Comparison of ENCODE assay signal across 9 mouse cellular contexts in genomic region chr11:119088391-119089234, GRCm38 (mm10). TPM values are rescaled to one million over a fixed set of nuclear protein-coding genes. Genes with fewer than 3 reads are reported as not detected.
DNase-seq lines count a peak whose midpoint lies in the region; ATAC-seq and TF ChIP-seq lines count a peak whose summit lies in the region.
"Had no signal": no experiment of that assay in that cellular context is flagged by ENCODE, and none has a peak within 500 bp of the region (broad histone marks: within the 10 kb centered on the region; RNA-seq: fewer than 3 reads in every experiment).

No protein-coding gene starts in this region.

- peak overlapping the region; percentile 69; the same call in 1 of the 2 replicates for H3K4me2 ChIP-seq in liver, embryonic 12.5 days
- H3K4me2 ChIP-seq in stomach, embryonic 15.5 days, result peak overlapping the region; percentile 99

- H3K9ac ChIP-seq in liver, embryonic 12.5 days, result no peak overlapping the region
- no peak overlapping the region for H3K9ac ChIP-seq in stomach, embryonic 15.5 days

- WGBS in liver, embryonic 12.5 days (ENCODE audit: insufficient replicate concordance), result 2% methylated on average over 28 of the region's 28 CpGs
- WGBS in stomach, embryonic 15.5 days, result 4% methylated on average over 28 of the region's 28 CpGs

- no peak overlapping the region for H3K27ac ChIP-seq in gastrocnemius, adult 2 months
- H3K27ac ChIP-seq in liver, embryonic 12.5 days, result no peak overlapping the region
- H3K27ac ChIP-seq in stomach, embryonic 15.5 days, result no peak overlapping the region

- intact Hi-C loops in gastrocnemius, adult 2 months (cut with DNase I), result loop anchor here (5.0 kb wide), 3 partner anchors 34 to 99 kb away; partner anchors contain the start of gene Cbx8

- H3K27me3 ChIP-seq in liver, embryonic 12.5 days (replicated peaks), result peaks cover 98% of the 10 kb centered on the region
- peaks cover 33% of the 10 kb centered on the region for H3K27me3 ChIP-seq in stomach, embryonic 15.5 days (replicated peaks)

- peaks cover 68% of the 10 kb centered on the region for H3K4me1 ChIP-seq in liver, embryonic 12.5 days
- peaks cover 57% of the 10 kb centered on the region for H3K4me1 ChIP-seq in stomach, embryonic 15.5 days

- no peak overlapping the region; the same call in 1 of the 2 replicates for H3K4me3 ChIP-seq in gastrocnemius, adult 2 months
- H3K4me3 ChIP-seq in liver, embryonic 12.5 days, result no peak overlapping the region
- H3K4me3 ChIP-seq in stomach, embryonic 15.5 days (replicated peaks), result no peak overlapping the region

- TF ChIP-seq CTCF in gastrocnemius, adult 2 months (IDR thresholded peaks at IDR 0.05), result peak; percentile 44

- no peak for ATAC-seq in liver, embryonic 12.5 days
- no peak for ATAC-seq in stomach, embryonic 15.5 days (ENCODE audit: insufficient read depth, low FRiP score, low read depth)

- no peak for DNase-seq in gastrocnemius, adult 2 months
- no peak for DNase-seq in gastrocnemius, adult 18-20 months (ENCODE audit: low spot score)
- peak; percentile 45 for DNase-seq in CD4-positive helper T cell, adult 2 months (ENCODE audit: low read depth, low spot score)
- DNase-seq in cerebellum, postnatal 14 days, result peak; percentile 38 to 59
- DNase-seq in heart, postnatal 4 days, result peak; percentile 57
- no peak for DNase-seq in gastrocnemius, adult 8-10 months (ENCODE audit: low spot score in 2 of 2)

- no peaks in the 10 kb centered on the region for H3K36me3 ChIP-seq in liver, embryonic 12.5 days
- H3K36me3 ChIP-seq in stomach, embryonic 15.5 days, result no peaks in the 10 kb centered on the region
- H3K36me3 ChIP-seq: G1E had no signal

- no peaks in the 10 kb centered on the region for H3K9me3 ChIP-seq in liver, embryonic 12.5 days (replicated peaks)
- H3K9me3 ChIP-seq in stomach, embryonic 15.5 days, result no peaks in the 10 kb centered on the region

RNA-seq across cellular contexts. Expression of gene Cbx4, which starts 2.6 kb away (rescaled TPM):
- total RNA-seq in gastrocnemius, adult 2 months (2021), result 1 to 10 TPM; 2.1 to 2.2 TPM
- 1 to 10 TPM; 1.6 to 2.5 TPM for total RNA-seq in gastrocnemius, adult 18-20 months (2021)
- 10 to 100 TPM; 30.5 to 34.9 TPM for total RNA-seq in heart, postnatal 4 days (2021)
- 3.2 and 3.3 TPM in 2 replicates for polyA plus RNA-seq in liver, embryonic 12.5 days (2016; fragmentation: Nextera tagmentation; extraction: Ambion mirVana)
- 10.2 and 10.3 TPM in 2 replicates for polyA plus RNA-seq in stomach, embryonic 15.5 days (2015; fragmentation: Nextera tagmentation; extraction: Ambion mirVana)
- total RNA-seq in gastrocnemius, adult 8-10 months (2022), result 1 to 10 TPM; 2.1 to 3.0 (median 2.2) TPM
- total RNA-seq: G1E had no signal

RNA-seq across cellular contexts. Expression of gene Cbx8, which starts 47.8 kb away (rescaled TPM):
- 1 to 10 TPM; 1.5 to 1.6 TPM for total RNA-seq in gastrocnemius, adult 2 months (2021)
- 1 to 10 TPM; 2.6 to 3.5 TPM for total RNA-seq in gastrocnemius, adult 18-20 months (2021)
- total RNA-seq in heart, postnatal 4 days (2021), result 1 to 10 TPM; 5.6 to 5.7 TPM
- polyA plus RNA-seq in liver, embryonic 12.5 days (2016; fragmentation: Nextera tagmentation; extraction: Ambion mirVana), result 2.5 and 3.3 TPM in 2 replicates
- polyA plus RNA-seq in stomach, embryonic 15.5 days (2015; fragmentation: Nextera tagmentation; extraction: Ambion mirVana), result 6.9 and 7.2 TPM in 2 replicates
- 1 to 10 TPM; 1.1 to 3.3 (median 2.5) TPM for total RNA-seq in gastrocnemius, adult 8-10 months (2022)
- total RNA-seq: G1E had no signal
- polyA plus RNA-seq: G1E had no signal

Comparison
In these comparisons a context has a peak if more than half of its experiments do, and no peak if none do; other contexts are left out.
1. DNase-seq: peak in CD4-positive helper T cell, adult 2 months (single experiment), cerebellum, postnatal 14 days (2 of 2) and heart, postnatal 4 days (single experiment); none in gastrocnemius, adult 2 months (single experiment), gastrocnemius, adult 18-20 months (single experiment) and gastrocnemius, adult 8-10 months (0 of 2).
2. RNA of gene Cbx4, which starts 2.6 kb away (total RNA-seq): 30.5 to 34.9 TPM in heart, postnatal 4 days; 1.6 to 2.5 TPM in gastrocnemius, adult 18-20 months, 2.1 to 3.0 TPM in gastrocnemius, adult 8-10 months and 2.1 to 2.2 TPM in gastrocnemius, adult 2 months; every median in the first group is over 4 times any median in the second.